Mouse (Mus musculus) midbrain, embryonic 16.5 days (tissue): ENCODE results near the gene BC147527. TPM values are rescaled to one million over a fixed set of nuclear protein-coding genes. Genes with fewer than 3 reads are reported as not detected.
"Not testable (repeated sequence)": the region's sequence is repeated elsewhere in the genome, so short reads cannot be mapped to it uniquely, and the experiment has no call there.

ENCODE experiments used
- ATAC-seq: fragments of 200-750 bp; cut with Nextera tagmentation; 2 replicates; pipeline ENCODE4 v1.8.0; 2017; ENCODE audit warnings: moderate TSS enrichment
- H3K27ac ChIP-seq: fragments of 300-500 bp; sonication (generic); 2 replicates; pipeline ENCODE4 v1.5.1; 2014; ENCODE audit warnings: mild to moderate bottlenecking, low read length, mixed read lengths
- H3K27me3 ChIP-seq: fragments of 300-500 bp; sonication (generic); 2 replicates; pipeline ENCODE4 v1.6.1; 2014; ENCODE audit warnings: low read depth, low read length, mixed read lengths; ENCODE audit not compliant: control insufficient read depth, insufficient read depth
- H3K36me3 ChIP-seq: fragments of 300-500 bp; sonication (generic); 2 replicates; pipeline ENCODE4 v1.6.1; 2014; ENCODE audit warnings: mild to moderate bottlenecking, low read length, moderate library complexity, mixed read lengths; ENCODE audit not compliant: control insufficient read depth, insufficient read depth
- H3K4me1 ChIP-seq: fragments of 300-500 bp; sonication (generic); 2 replicates; pipeline ENCODE4 v1.6.1; 2014; ENCODE audit warnings: mild to moderate bottlenecking, low read length, mixed read lengths; ENCODE audit not compliant: control insufficient read depth, insufficient read depth
- H3K4me2 ChIP-seq: fragments of 300-500 bp; sonication (generic); 2 replicates; pipeline ENCODE4 v1.6.1; 2014; ENCODE audit warnings: mild to moderate bottlenecking, low read length, mixed read lengths
- H3K4me3 ChIP-seq: fragments of 300-500 bp; sonication (generic); 2 replicates; pipeline ENCODE4 v1.5.1; 2014; ENCODE audit warnings: low read depth, mild to moderate bottlenecking, low read length, moderate library complexity, mixed read lengths
- H3K9ac ChIP-seq: fragments of 300-500 bp; sonication (generic); 2 replicates; pipeline ENCODE4 v1.6.1; 2014; ENCODE audit warnings: low read depth, low read length, mixed read lengths
- H3K9me3 ChIP-seq: fragments of 300-500 bp; sonication (generic); replicated peaks from 2 replicates; pipeline ENCODE4 v1.6.1; 2014; ENCODE audit warnings: mild to moderate bottlenecking, low read length, mixed read lengths; ENCODE audit not compliant: control insufficient read depth, poor library complexity, severe bottlenecking
- WGBS: fragments of 180-500 bp; shearing (Covaris S2); extraction: QIAGEN DNeasy Blood & Tissue Kit; methylation state at CpG from one replicate; pipeline ENCODE4 v1.1.7; 2014; 5-methylcytosine and 5-hydroxymethylcytosine counted together
- polyA plus RNA-seq: library from polyadenylated mRNA; unstranded; fragments of >200 nt; fragmentation: Nextera tagmentation; extraction: Ambion mirVana; gene quantifications from 2 replicates; pipeline ENCODE4 v1.2.1, GENCODE M21; 2015

The BC147527 gene
- not detected in 2 replicates for polyA plus RNA-seq

GRCm38 (mm10) chr13:120299991-120300442, at the start of gene BC147527:
BC147527 (plus strand) TSS chr13:120300392.
- Histone ChIP-seq H3K9ac (no peak within 1 kb of the TSS), H3K27ac (no peak within 1 kb of the TSS), H3K9me3 (no peaks in the 10 kb centered on the region), H3K36me3 (no peaks in the 10 kb centered on the region), H3K4me1 (no peaks in the 10 kb centered on the region), H3K27me3 (no peaks in the 10 kb centered on the region), H3K4me2 (no peak within 1 kb of the TSS), H3K4me3 (no peak within 1 kb of the TSS)
- no peak for ATAC-seq
- 43% methylated on average over 2 of the region's 2 CpGs for WGBS

GRCm38 (mm10) chr13:120251208-120251924, 48.8 kb upstream of the BC147527 start:
- H3K9ac ChIP-seq, H3K27ac ChIP-seq, H3K4me2 ChIP-seq, H3K27me3 ChIP-seq, H3K4me1 ChIP-seq, H3K4me3 ChIP-seq, ATAC-seq, H3K9me3 ChIP-seq, H3K36me3 ChIP-seq: not testable (repeated sequence)
- WGBS, result 88% methylated on average over 2 of the region's 3 CpGs

GRCm38 (mm10) chr13:120258817-120259658, 41.2 kb upstream of the BC147527 start:
- not testable (repeated sequence) for H3K4me3 ChIP-seq, H3K36me3 ChIP-seq, H3K9me3 ChIP-seq, H3K4me1 ChIP-seq, H3K27ac ChIP-seq, ATAC-seq, H3K4me2 ChIP-seq, H3K9ac ChIP-seq, H3K27me3 ChIP-seq
- WGBS, result 85% methylated on average over 3 of the region's 3 CpGs

- not testable (repeated sequence) for H3K9me3 ChIP-seq, H3K36me3 ChIP-seq, H3K4me2 ChIP-seq, H3K9ac ChIP-seq, H3K4me1 ChIP-seq, H3K27me3 ChIP-seq, ATAC-seq, H3K27ac ChIP-seq, H3K4me3 ChIP-seq
- WGBS, result 89% methylated on average over 3 of the region's 3 CpGs
Measured at GRCm38 (mm10) chr13:120259718-120260117, 40.5 kb upstream of the BC147527 start.

GRCm38 (mm10) chr13:120262870-120263269, 37.3 kb upstream of the BC147527 start, which contains the start of gene AF067061:
AF067061 (plus strand) TSS chr13:120263114.
- not testable (repeated sequence) for H3K27ac ChIP-seq, H3K4me2 ChIP-seq, H3K27me3 ChIP-seq, H3K36me3 ChIP-seq, ATAC-seq, H3K9ac ChIP-seq, H3K9me3 ChIP-seq, H3K4me1 ChIP-seq, H3K4me3 ChIP-seq
- whole genome bisulfite sequencing, result 76% methylated on average over 2 of the region's 2 CpGs

GRCm38 (mm10) chr13:120277837-120278236, 22.4 kb upstream of the BC147527 start:
- WGBS, result 29% methylated on average over 2 of the region's 2 CpGs
- H3K9ac ChIP-seq, H3K4me1 ChIP-seq, H3K27me3 ChIP-seq, ATAC-seq, H3K36me3 ChIP-seq, H3K9me3 ChIP-seq, H3K4me3 ChIP-seq, H3K4me2 ChIP-seq, H3K27ac ChIP-seq: not testable (repeated sequence)

- Histone ChIP-seq H3K4me2 (no peak overlapping the region), H3K27ac (no peak overlapping the region), H3K36me3 (no peaks in the 10 kb centered on the region), H3K4me3 (no peak overlapping the region), H3K4me1 (no peaks in the 10 kb centered on the region), H3K27me3 (no peaks in the 10 kb centered on the region), H3K9ac (no peak overlapping the region), H3K9me3 (no peaks in the 10 kb centered on the region)
- WGBS, result 94% methylated on average over 9 of the region's 9 CpGs
- ATAC-seq, result no peak
Measured at GRCm38 (mm10) chr13:120278784-120279183, 21.4 kb upstream of the BC147527 start.

- Histone ChIP-seq H3K9ac (no peak overlapping the region), H3K36me3 (no peaks in the 10 kb centered on the region), H3K4me3 (no peak overlapping the region), H3K4me1 (no peaks in the 10 kb centered on the region), H3K27ac (no peak overlapping the region), H3K27me3 (no peaks in the 10 kb centered on the region), H3K4me2 (no peak overlapping the region), H3K9me3 (no peaks in the 10 kb centered on the region)
- WGBS, result 68% methylated on average over 1 of the region's 1 CpGs
- ATAC-seq, result no peak
Measured at GRCm38 (mm10) chr13:120299324-120299894, 783 bp upstream of the BC147527 start.

GRCm38 (mm10) chr13:120300853-120301252, 661 bp downstream of the BC147527 start:
- no peak for ATAC-seq
- no peaks in the 10 kb centered on the region for H3K36me3 ChIP-seq
- H3K4me2 ChIP-seq, result no peak overlapping the region
- no peak overlapping the region for H3K27ac ChIP-seq
- H3K4me1 ChIP-seq, result no peaks in the 10 kb centered on the region
- H3K9me3 ChIP-seq, result no peaks in the 10 kb centered on the region
- no peak overlapping the region for H3K9ac ChIP-seq
- 89% methylated on average over 4 of the region's 4 CpGs for WGBS
- H3K4me3 ChIP-seq, result no peak overlapping the region
- no peaks in the 10 kb centered on the region for H3K27me3 ChIP-seq
